In genomic region chr5:134423372-134423771, GRCm38 (mm10) we compare ENCODE assay signal across 11 mouse cellular contexts.
"Had no signal": no experiment of that assay in that cellular context is flagged by ENCODE, and none has a peak within 500 bp of the region (broad histone marks: within the 10 kb centered on the region; RNA-seq: fewer than 3 reads in every experiment).

No protein-coding gene starts in this region.

- H3K27ac ChIP-seq: kidney, embryonic 15.5 days; limb, embryonic 12.5 days; limb, embryonic 15.5 days; liver, embryonic 13.5 days; stomach, postnatal 0 days had no signal

- DNase-seq: kidney, postnatal 10 days; liver, embryonic 13.5 days; midbrain, embryonic 14.5 days; right cerebral cortex, postnatal 14 days; thymus, adult 2 months; thymus, postnatal 14 days; thymus, postnatal 4 days had no signal

- H3K9me3 ChIP-seq: kidney, embryonic 15.5 days; limb, embryonic 12.5 days; limb, embryonic 15.5 days; liver, embryonic 13.5 days had no signal

- H3K27me3 ChIP-seq: kidney, embryonic 15.5 days; limb, embryonic 12.5 days; limb, embryonic 15.5 days; liver, embryonic 13.5 days had no signal

- H3K9ac ChIP-seq: kidney, embryonic 15.5 days; limb, embryonic 12.5 days; limb, embryonic 15.5 days; liver, embryonic 13.5 days had no signal

- H3K36me3 ChIP-seq: liver, embryonic 13.5 days had no signal

- H3K4me3 ChIP-seq: kidney, embryonic 15.5 days; limb, embryonic 12.5 days; limb, embryonic 15.5 days; liver, embryonic 13.5 days had no signal
